Mouse (Mus musculus) kidney, postnatal 0 days (tissue): ENCODE data around the gene Gm10972. TPM values are rescaled to one million over a fixed set of nuclear protein-coding genes. Genes with fewer than 3 reads are reported as not detected.

Source experiments
- polyA plus RNA-seq: library from polyadenylated mRNA; unstranded; fragments of >200 nt; fragmentation: Nextera tagmentation; extraction: Ambion mirVana; gene quantifications from 2 replicates; pipeline ENCODE4 v1.2.1, GENCODE M21; 2015

Gm10972 gene
- polyA plus RNA-seq, 1 experiment from 2014 or later: not detected

Other genes with a start within 250 kb of the Gm10972 start
- gene Lingo4, start 244.6 kb upstream of the Gm10972 start, polyA plus RNA-seq: 0.32 and 0.47 TPM in 2 replicates
- 11.1 and 12.8 TPM in 2 replicates for gene Tdrkh, start 229.8 kb upstream of the Gm10972 start, polyA plus RNA-seq
- 52.7 and 57.1 TPM in 2 replicates for gene Mrpl9, start 199.8 kb upstream of the Gm10972 start, polyA plus RNA-seq
- gene Oaz3, start 199.2 kb upstream of the Gm10972 start, polyA plus RNA-seq: 0.13 and 0.24 TPM in 2 replicates
- 0.39 and 0.50 TPM in 2 replicates for gene Celf3, start 164.8 kb upstream of the Gm10972 start, polyA plus RNA-seq
- 2.0 TPM in 2 replicates for gene Riiad1, start 162.8 kb upstream of the Gm10972 start, polyA plus RNA-seq
- 33.4 and 39.1 TPM in 2 replicates for gene Snx27, start 60.4 kb upstream of the Gm10972 start, polyA plus RNA-seq
- 9.1 and 9.2 TPM in 2 replicates for gene Tuft1, start 15.8 kb downstream of the Gm10972 start, polyA plus RNA-seq
- gene Selenbp2, start 50.4 kb downstream of the Gm10972 start, polyA plus RNA-seq: 2.9 and 3.0 TPM in 2 replicates
- 15.7 and 16.4 TPM in 2 replicates for gene Cgn, start 143.4 kb downstream of the Gm10972 start, polyA plus RNA-seq
- 14.1 and 14.6 TPM in 2 replicates for gene Pogz, start 194.5 kb downstream of the Gm10972 start, polyA plus RNA-seq
- gene Psmb4, start 243.8 kb downstream of the Gm10972 start, polyA plus RNA-seq: 317 and 329 TPM in 2 replicates